Mouse (Mus musculus) erythroid progenitor cell, adult 5-6 weeks (primary cell): ENCODE data around the gene Rnf183. TPM values are rescaled to one million over a fixed set of nuclear protein-coding genes. Genes with fewer than 3 reads are reported as not detected.

Experiments
- ATAC-seq: replicated peaks from 2 replicates; pipeline ENCODE4 v1.8.0; 2016; ENCODE audit warnings: moderate number of reproducible peaks, mild to moderate bottlenecking, moderate TSS enrichment, inconsistent platforms; ENCODE audit not compliant: poor library complexity, low FRiP score, severe bottlenecking
- total RNA-seq, 2 experiments: library from RNA; stranded (forward) in 1 of 2; stranded (reverse) in 1 of 2; fragments of 150-400 nt in 1 of 2; fragments of 186-747, 209-891 nt in 1 of 2; gene quantifications; 2 replicates each; pipeline versions ENCODE4 v1.2.3 to v1.2.4; 2015 to 2017; ENCODE audit warnings: low replicate concordance in 2 of 2

Rnf183 gene
- total RNA-seq, 2 experiments from 2014 or later = not detected

DNA sequence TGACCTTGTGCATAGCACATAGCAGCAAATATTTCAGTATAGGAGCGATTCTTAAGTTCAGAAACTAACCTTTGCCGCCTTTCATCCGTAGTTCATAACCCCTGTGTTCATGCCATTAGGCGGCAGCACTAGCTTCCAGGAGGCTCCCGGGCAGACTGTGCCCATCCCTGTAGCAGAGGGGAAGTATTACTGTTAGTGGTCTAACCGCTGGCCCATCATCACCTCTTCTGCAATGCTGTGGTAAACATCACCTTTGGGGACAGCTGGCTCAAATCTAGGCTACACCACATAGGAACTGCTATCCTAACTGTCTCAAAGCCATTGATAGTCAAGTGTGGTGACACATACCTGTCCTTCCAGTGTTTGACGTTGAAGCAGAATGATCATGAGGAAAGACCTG, 43.2 kb downstream of the Rnf183 start:
- ATAC-seq = no peak

- ATAC-seq = peak; percentile 58
Measured at GRCm38 (mm10) chr4:62389592-62390512, 45.2 kb downstream of the Rnf183 start.

DNA sequence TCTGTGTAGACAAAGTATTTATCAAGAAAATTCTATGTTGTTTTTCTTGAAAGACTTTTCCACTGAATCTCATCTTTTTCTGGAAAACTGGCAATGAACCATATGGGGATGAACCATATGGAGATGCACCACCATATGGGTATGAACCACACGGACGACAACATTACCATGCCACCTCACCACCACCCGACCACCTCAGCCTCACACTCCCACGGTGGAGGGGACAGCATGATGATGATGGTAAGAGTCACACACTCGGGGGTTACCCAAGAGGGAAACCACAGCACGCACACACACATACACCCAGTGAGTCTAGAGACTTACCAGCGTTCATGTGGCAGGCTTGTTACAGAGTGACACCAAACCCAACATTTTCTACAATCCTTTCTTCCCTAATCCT, 49.6 kb downstream of the Rnf183 start:
- ATAC-seq = no peak

DNA sequence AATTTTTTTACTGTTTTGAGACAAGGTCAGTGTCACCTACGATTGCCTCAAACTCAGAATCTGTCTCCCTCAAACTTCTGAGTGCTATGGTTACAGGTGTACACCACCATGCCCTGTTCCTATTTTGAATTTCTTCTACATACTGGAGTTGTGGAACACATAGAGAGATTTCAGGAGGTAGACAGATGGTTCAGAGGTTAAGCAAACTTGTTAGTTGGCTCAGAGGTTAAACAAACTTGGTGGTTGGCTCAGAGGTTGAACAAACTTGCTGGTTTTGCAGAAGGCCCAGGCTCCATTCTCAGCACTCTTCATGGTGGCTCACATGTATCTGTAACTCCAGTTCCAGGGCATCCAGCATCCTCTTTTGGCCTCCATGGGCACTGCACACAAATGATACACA, 50.9 kb downstream of the Rnf183 start:
- ATAC-seq = no peak

DNA sequence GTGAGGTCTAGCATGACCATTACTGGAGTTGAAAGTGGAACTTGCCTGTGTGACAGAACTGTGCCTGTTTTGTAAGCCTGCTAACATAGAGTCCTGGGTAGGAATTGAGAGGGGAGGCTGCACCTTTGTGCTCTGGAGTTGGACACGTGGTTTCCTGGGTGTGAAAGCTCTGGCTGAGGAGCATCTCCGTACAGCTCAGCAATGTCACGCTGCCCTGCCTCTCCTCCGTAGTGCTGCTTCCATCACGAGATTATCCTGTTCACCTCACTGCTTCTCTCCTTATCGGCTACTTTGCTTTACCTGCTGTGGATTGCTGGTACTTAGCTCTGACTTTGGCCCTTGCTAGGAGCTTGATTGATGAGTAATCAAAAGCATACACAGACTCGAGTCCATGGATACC, 51.3 kb downstream of the Rnf183 start:
- no peak for ATAC-seq

DNA sequence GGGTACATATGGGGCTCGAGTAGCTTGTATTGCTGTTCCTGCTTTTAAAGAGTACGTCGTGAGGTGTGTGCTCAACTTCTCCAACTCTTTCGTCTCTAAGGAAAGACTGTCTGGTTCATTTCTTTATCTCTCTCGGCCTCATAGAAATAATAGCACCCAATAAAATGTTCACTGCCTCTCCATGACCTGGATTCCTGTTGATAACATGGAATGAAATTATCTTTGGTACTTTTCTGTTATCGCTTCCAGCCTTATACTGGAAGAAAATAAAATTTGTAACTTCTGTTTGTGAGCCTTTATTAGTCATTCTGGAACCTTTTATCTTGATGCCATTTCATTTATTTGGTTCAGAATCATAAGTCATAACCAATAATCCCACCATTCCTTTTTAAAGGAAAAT, 51.8 kb downstream of the Rnf183 start:
- ATAC-seq = no peak

GRCm38 (mm10) chr4:62379724-62380381, 55.2 kb downstream of the Rnf183 start:
- no peak for ATAC-seq

Other genes with a start within 250 kb of the Rnf183 start
- not detected in 2 replicates for gene Zfp37, start 204.2 kb downstream of the Rnf183 start, total RNA-seq (2015; ENCODE audit: low replicate concordance)
- gene Zfp37, start 204.2 kb downstream of the Rnf183 start, total RNA-seq (2017; ENCODE audit: low replicate concordance) = 0.98 and 2.2 TPM in 2 replicates
- gene Slc31a2, start 172.7 kb downstream of the Rnf183 start, total RNA-seq (2015; ENCODE audit: low replicate concordance) = 6.5 and 9.6 TPM in 2 replicates
- gene Slc31a2, start 172.7 kb downstream of the Rnf183 start, total RNA-seq (2017; ENCODE audit: low replicate concordance) = 3.0 and 3.2 TPM in 2 replicates
- 23.1 and 29.9 TPM in 2 replicates for gene Fkbp15, start 74.7 kb downstream of the Rnf183 start, total RNA-seq (2015; ENCODE audit: low replicate concordance)
- gene Fkbp15, start 74.7 kb downstream of the Rnf183 start, total RNA-seq (2017; ENCODE audit: low replicate concordance) = 35.2 and 49.7 TPM in 2 replicates
- gene Slc31a1, start 74.5 kb downstream of the Rnf183 start, total RNA-seq (2015; ENCODE audit: low replicate concordance) = 6.7 and 10.1 TPM in 2 replicates
- 4.2 and 4.5 TPM in 2 replicates for gene Slc31a1, start 74.5 kb downstream of the Rnf183 start, total RNA-seq (2017; ENCODE audit: low replicate concordance)
- 54.5 and 68.1 TPM in 2 replicates for gene Cdc26, start 26.6 kb downstream of the Rnf183 start, total RNA-seq (2015; ENCODE audit: low replicate concordance)
- gene Cdc26, start 26.6 kb downstream of the Rnf183 start, total RNA-seq (2017; ENCODE audit: low replicate concordance) = 17.9 and 37.6 TPM in 2 replicates
- 12.6 and 15.9 TPM in 2 replicates for gene Prpf4, start 26.5 kb downstream of the Rnf183 start, total RNA-seq (2015; ENCODE audit: low replicate concordance)
- 13.6 and 14.2 TPM in 2 replicates for gene Prpf4, start 26.5 kb downstream of the Rnf183 start, total RNA-seq (2017; ENCODE audit: low replicate concordance)
- 1.8 TPM in 1 of 2 replicates, not detected in the other for gene Wdr31, start 35.6 kb upstream of the Rnf183 start, total RNA-seq (2015; ENCODE audit: low replicate concordance)
- 1.2 and 1.7 TPM in 2 replicates for gene Wdr31, start 35.6 kb upstream of the Rnf183 start, total RNA-seq (2017; ENCODE audit: low replicate concordance)
- gene Bspry, start 44.8 kb upstream of the Rnf183 start, total RNA-seq (2015; ENCODE audit: low replicate concordance) = not detected in 2 replicates
- gene Bspry, start 44.8 kb upstream of the Rnf183 start, total RNA-seq (2017; ENCODE audit: low replicate concordance) = not detected in 2 replicates
- gene Hdhd3, start 68.2 kb upstream of the Rnf183 start, total RNA-seq (2015; ENCODE audit: low replicate concordance) = not detected in 2 replicates
- not detected in 2 replicates for gene Hdhd3, start 68.2 kb upstream of the Rnf183 start, total RNA-seq (2017; ENCODE audit: low replicate concordance)
- gene Alad, start 84.7 kb upstream of the Rnf183 start, total RNA-seq (2015; ENCODE audit: low replicate concordance) = 510 and 532 TPM in 2 replicates
- gene Alad, start 84.7 kb upstream of the Rnf183 start, total RNA-seq (2017; ENCODE audit: low replicate concordance) = 271 and 392 TPM in 2 replicates
- 45.4 and 74.2 TPM in 2 replicates for gene Pole3, start 89.8 kb upstream of the Rnf183 start, total RNA-seq (2015; ENCODE audit: low replicate concordance)
- 51.3 and 53.0 TPM in 2 replicates for gene Pole3, start 89.8 kb upstream of the Rnf183 start, total RNA-seq (2017; ENCODE audit: low replicate concordance)
- gene 4933430I17Rik, start 90.1 kb upstream of the Rnf183 start, total RNA-seq (2015; ENCODE audit: low replicate concordance) = not detected in 2 replicates
- 0.90 TPM in 1 of 2 replicates, not detected in the other for gene 4933430I17Rik, start 90.1 kb upstream of the Rnf183 start, total RNA-seq (2017; ENCODE audit: low replicate concordance)
- gene Rgs3, start 124.6 kb upstream of the Rnf183 start, total RNA-seq (2015; ENCODE audit: low replicate concordance) = 6.5 TPM in 1 of 2 replicates, not detected in the other
- gene Rgs3, start 124.6 kb upstream of the Rnf183 start, total RNA-seq (2017; ENCODE audit: low replicate concordance) = 0.30 and 4.1 TPM in 2 replicates